Mouse (Mus musculus) forebrain, embryonic 11.5 days (tissue): Measurements from ENCODE around the gene Armc8. TPM values are rescaled to one million over a fixed set of nuclear protein-coding genes. Genes with fewer than 3 reads are reported as not detected.

Source experiments
- ATAC-seq: fragments of 200-750 bp; cut with Nextera tagmentation; replicated peaks from 2 replicates; pipeline ENCODE4 v1.8.0; 2017; ENCODE audit warnings: moderate TSS enrichment; ENCODE audit not compliant: low FRiP score
- DNase-seq: peaks from one replicate; pipeline ENCODE4 v3.0.0-alpha.2; 2017; ENCODE audit warnings: low spot score
- H3K27ac ChIP-seq: fragments of 300-500 bp; sonication (generic); 2 replicates; pipeline ENCODE4 v1.5.1; 2014; ENCODE audit warnings: low read depth, low read length
- H3K27me3 ChIP-seq: fragments of 300-500 bp; sonication (generic); 2 replicates; pipeline ENCODE4 v1.6.1; 2014; ENCODE audit warnings: mild to moderate bottlenecking, low read length, mixed read lengths; ENCODE audit not compliant: control insufficient read depth, insufficient read depth
- H3K36me3 ChIP-seq: fragments of 300-500 bp; sonication (generic); 2 replicates; pipeline ENCODE4 v1.6.1; 2014; ENCODE audit warnings: mild to moderate bottlenecking, low read length, moderate library complexity, mixed read lengths; ENCODE audit not compliant: control insufficient read depth, insufficient read depth
- H3K4me1 ChIP-seq: fragments of 300-500 bp; sonication (generic); replicated peaks from 2 replicates; pipeline ENCODE4 v1.6.1; 2014; ENCODE audit warnings: low read length, mixed read lengths; ENCODE audit not compliant: control insufficient read depth, insufficient read depth
- H3K4me2 ChIP-seq: fragments of 300-500 bp; sonication (generic); 2 replicates; pipeline ENCODE4 v1.6.1; 2014; ENCODE audit warnings: low read depth, mild to moderate bottlenecking, low read length, moderate library complexity, mixed read lengths; ENCODE audit not compliant: severe bottlenecking
- H3K4me3 ChIP-seq: fragments of 300-500 bp; sonication (generic); 2 replicates; pipeline ENCODE4 v1.5.1; 2014; ENCODE audit warnings: low read depth, low read length
- H3K9ac ChIP-seq: fragments of 300-500 bp; sonication (generic); 2 replicates; pipeline ENCODE4 v1.6.1; 2014; ENCODE audit warnings: low read length
- H3K9me3 ChIP-seq: fragments of 300-500 bp; sonication (generic); 2 replicates; pipeline ENCODE4 v1.6.1; 2016; ENCODE audit warnings: low read length, mixed read lengths; ENCODE audit not compliant: control insufficient read depth
- WGBS: fragments of 180-500 bp; shearing (Covaris S2); extraction: QIAGEN DNeasy Blood & Tissue Kit; methylation state at CpG from one replicate; pipeline ENCODE4 v1.1.7; 2014; 5-methylcytosine and 5-hydroxymethylcytosine counted together
- polyA plus RNA-seq: library from polyadenylated mRNA; unstranded; fragments of >200 nt; fragmentation: Nextera tagmentation; extraction: Ambion mirVana; gene quantifications from 2 replicates; pipeline ENCODE4 v1.2.1, GENCODE M21; 2014

Armc8 gene
- polyA plus RNA-seq, 1 experiment from 2014 or later: 38.9 TPM

DNA sequence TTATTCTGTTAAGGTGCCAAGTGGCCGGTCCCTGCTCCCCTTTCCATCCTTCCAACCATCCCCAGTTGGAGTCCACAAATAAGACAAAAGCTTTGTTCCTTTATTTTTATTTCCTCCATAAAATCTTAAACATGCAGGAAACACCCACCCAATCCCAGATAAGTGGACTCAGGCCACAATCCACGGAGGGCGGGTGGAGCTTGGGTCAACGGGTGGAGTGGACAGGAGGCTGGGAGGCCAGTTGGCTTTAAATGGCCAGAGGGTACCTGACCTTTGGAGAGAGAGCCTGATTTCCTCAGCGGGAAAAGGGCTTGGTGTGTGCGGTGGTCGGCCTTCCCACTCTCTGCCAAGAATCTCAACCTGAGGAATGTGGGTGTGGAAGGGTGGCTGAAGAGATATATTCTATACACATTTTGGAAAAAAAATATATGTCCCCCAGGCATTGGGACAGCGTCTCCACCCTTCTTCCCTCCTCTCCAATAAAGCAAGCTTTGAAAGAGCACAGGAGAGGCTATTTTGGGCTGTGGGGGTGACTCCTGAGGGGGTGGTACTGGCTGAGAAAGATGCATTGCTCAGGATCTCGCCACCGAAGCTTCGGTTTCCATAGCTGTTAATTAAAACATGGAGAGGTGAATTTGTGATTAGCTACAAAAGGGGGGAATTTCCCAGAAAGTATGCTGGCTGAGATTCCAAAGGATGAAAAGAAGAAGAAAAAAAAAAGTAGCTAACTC is 139.9 kb downstream of the Armc8 start:
- WGBS: 79% methylated on average over 11 of the region's 11 CpGs
- Histone ChIP-seq H3K9me3 (no peaks in the 10 kb centered on the region), H3K27me3 (no peaks in the 10 kb centered on the region), H3K4me3 (no peak overlapping the region), H3K36me3 (no peaks in the 10 kb centered on the region), H3K4me1 (0 out of 2 replicates have a peak, but pooled peaks cover 2% of the 10 kb centered on the region), H3K27ac (no peak overlapping the region), H3K9ac (no peak overlapping the region), H3K4me2 (no peak overlapping the region)
- ATAC-seq (no peak), DNase-seq (no peak)

Other genes with a start within 250 kb of the Armc8 start
- gene Esyt3, start 210.3 kb downstream of the Armc8 start, polyA plus RNA-seq: 0.35 TPM in 2 replicates
- gene Mras, start 131.5 kb downstream of the Armc8 start, polyA plus RNA-seq: 15.5 and 16.8 TPM in 2 replicates
- not detected in 2 replicates for gene Nme9, start 117.4 kb downstream of the Armc8 start, polyA plus RNA-seq
- 37.2 and 39.8 TPM in 2 replicates for gene Dbr1, start 6.9 kb upstream of the Armc8 start, polyA plus RNA-seq
- gene A4gnt, start 43.6 kb upstream of the Armc8 start, polyA plus RNA-seq: not detected in 2 replicates
- gene Dzip1l, start 60.6 kb upstream of the Armc8 start, polyA plus RNA-seq: 21.4 and 21.7 TPM in 2 replicates
- not detected in 2 replicates for gene Cldn18, start 148.4 kb upstream of the Armc8 start, polyA plus RNA-seq